Mouse (Mus musculus) heart, postnatal 0 days (tissue): ENCODE measurements at regions not wholly inside any gene's neighbourhood (a gene's known extent, or its start where the extent isn't known, plus 50 kb on each side); places are given as distances from the start of the nearest gene placed in this dataset.

Source experiments
- ATAC-seq: fragments of 200-750 bp; cut with Nextera tagmentation; 2 replicates; pipeline ENCODE4 v1.8.0; 2017; ENCODE audit warnings: low read depth, moderate number of reproducible peaks, moderate library complexity; ENCODE audit not compliant: insufficient read depth
- DNase-seq: peaks from one replicate; pipeline ENCODE4 v3.0.0-alpha.2; 2016; ENCODE audit warnings: low spot score
- H3K27ac ChIP-seq: fragments of 300-500 bp; sonication (generic); 2 replicates; pipeline ENCODE4 v1.5.1; 2014; ENCODE audit warnings: low read depth, mild to moderate bottlenecking
- H3K27me3 ChIP-seq: fragments of 300-500 bp; sonication (generic); 2 replicates; pipeline ENCODE4 v1.6.1; 2014; ENCODE audit warnings: low read length, mixed read lengths; ENCODE audit not compliant: control insufficient read depth, insufficient read depth
- H3K36me3 ChIP-seq: fragments of 300-500 bp; sonication (generic); replicated peaks from 2 replicates; pipeline ENCODE4 v1.6.1; 2014; ENCODE audit warnings: low read length, mixed read lengths; ENCODE audit not compliant: control insufficient read depth, insufficient read depth
- H3K4me1 ChIP-seq: fragments of 300-500 bp; sonication (generic); 2 replicates; pipeline ENCODE4 v1.6.1; 2014; ENCODE audit warnings: antibody characterized with exemption; ENCODE audit not compliant: control insufficient read depth, insufficient read depth
- H3K4me2 ChIP-seq: fragments of 300-500 bp; sonication (generic); 2 replicates; pipeline ENCODE4 v1.6.1; 2014; ENCODE audit warnings: low read depth, mild to moderate bottlenecking, low read length, moderate library complexity
- H3K4me3 ChIP-seq: fragments of 300-500 bp; sonication (generic); 2 replicates; pipeline ENCODE4 v1.5.1; 2014; ENCODE audit warnings: low read depth, low read length
- H3K9ac ChIP-seq: fragments of 300-500 bp; sonication (generic); replicated peaks from 2 replicates; pipeline ENCODE4 v1.6.1; 2014; ENCODE audit warnings: low read depth, low read length, mixed read lengths
- H3K9me3 ChIP-seq: fragments of 300-500 bp; sonication (generic); replicated peaks from 2 replicates; pipeline ENCODE4 v1.6.1; 2016; ENCODE audit warnings: low read length; ENCODE audit not compliant: control insufficient read depth
- CTCF ChIP-seq: IDR thresholded peaks from 2 replicates; pipeline ENCODE4 v1.5.1; 2016; ENCODE audit warnings: antibody characterized with exemption, control low read depth, low read depth
- EP300 ChIP-seq: IDR thresholded peaks from 2 replicates; pipeline ENCODE4 v1.6.1; 2016; ENCODE audit warnings: antibody characterized with exemption, low read depth
- WGBS: fragments of 180-500 bp; shearing (Covaris S2); extraction: QIAGEN DNeasy Blood & Tissue Kit; methylation state at CpG from one replicate; pipeline ENCODE4 v1.1.7; 2014; 5-methylcytosine and 5-hydroxymethylcytosine counted together

GRCm38 (mm10) chr8:92272073-92272472, 85.4 kb upstream of the Irx5 start:
- H3K27ac ChIP-seq = no peak overlapping the region
- ATAC-seq (no peak), DNase-seq (no peak)
- H3K4me1 ChIP-seq = no peaks in the 10 kb centered on the region
- no peaks in the 10 kb centered on the region for H3K27me3 ChIP-seq
- WGBS = 71% methylated on average over 5 of the region's 5 CpGs
- peaks cover 9% of the 10 kb centered on the region; the same call in 1 of the 2 replicates for H3K9me3 ChIP-seq
- no peak overlapping the region for H3K4me2 ChIP-seq
- no peak for TF ChIP-seq CTCF
- no peak for TF ChIP-seq EP300
- H3K9ac ChIP-seq = no peak overlapping the region
- H3K4me3 ChIP-seq = no peak overlapping the region
- no peaks in the 10 kb centered on the region for H3K36me3 ChIP-seq

DNA sequence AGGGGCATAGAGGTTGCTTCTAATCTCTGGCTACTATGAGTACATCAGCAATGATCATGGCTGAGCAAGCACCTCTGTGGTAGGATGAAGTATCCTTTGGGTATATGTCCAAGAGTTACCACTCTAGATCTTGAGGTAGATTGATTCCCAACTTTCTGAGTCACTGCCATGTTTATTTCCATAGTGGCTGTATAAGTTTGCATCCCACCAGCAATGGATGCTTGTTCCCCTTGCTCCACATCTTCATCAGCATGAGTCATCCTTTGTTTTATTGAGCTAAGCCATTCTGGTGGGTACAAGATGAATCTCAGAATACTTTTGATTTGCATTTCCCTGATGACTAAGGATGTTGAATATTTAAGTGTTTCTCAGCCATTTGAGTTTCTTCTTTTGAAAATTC, 86.8 kb upstream of the Irx5 start:
- no peak for DNase-seq
- no peaks in the 10 kb centered on the region for H3K36me3 ChIP-seq
- H3K9ac ChIP-seq = no peak overlapping the region

DNA sequence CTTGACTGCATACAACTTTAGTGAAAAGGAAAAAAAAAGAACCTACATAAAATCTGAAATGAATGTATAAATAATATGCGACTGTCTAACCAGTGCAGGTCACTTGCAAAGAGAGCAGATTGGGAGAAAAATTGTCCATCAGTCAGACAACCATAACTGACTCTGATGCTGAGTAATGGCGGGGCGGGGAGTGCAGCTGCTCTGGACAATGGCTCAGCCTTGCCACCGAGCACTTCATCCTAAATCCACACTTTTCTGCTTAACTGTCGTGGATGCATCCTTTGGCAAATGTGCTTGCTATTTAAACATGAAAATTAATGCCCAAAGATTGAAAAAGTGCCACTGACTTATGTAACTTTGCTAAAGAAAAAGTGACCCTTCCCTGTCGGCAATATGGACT, 90.0 kb upstream of the Irx5 start:
- Histone ChIP-seq H3K27ac (no peak overlapping the region), H3K9me3 (peaks cover 9% of the 10 kb centered on the region; the same call in 1 of the 2 replicates), H3K36me3 (no peaks in the 10 kb centered on the region), H3K4me2 (no peak overlapping the region), H3K4me1 (no peaks in the 10 kb centered on the region), H3K4me3 (no peak overlapping the region), H3K27me3 (no peaks in the 10 kb centered on the region), H3K9ac (no peak overlapping the region)
- TF ChIP-seq EP300 = no peak
- TF ChIP-seq CTCF = no peak
- ATAC-seq = no peak
- 84% methylated on average over 6 of the region's 6 CpGs for WGBS
- DNase-seq = no peak

More for the DNA sequence above, 86.8 kb upstream of the Irx5 start:
- Histone ChIP-seq H3K27me3 (no peaks in the 10 kb centered on the region), H3K4me2 (no peak overlapping the region), H3K4me3 (no peak overlapping the region), H3K4me1 (no peaks in the 10 kb centered on the region), H3K9me3 (peaks cover 9% of the 10 kb centered on the region; the same call in 1 of the 2 replicates), H3K27ac (no peak overlapping the region)
- no peak for ATAC-seq
- TF ChIP-seq CTCF = no peak
- no peak for TF ChIP-seq EP300

DNA sequence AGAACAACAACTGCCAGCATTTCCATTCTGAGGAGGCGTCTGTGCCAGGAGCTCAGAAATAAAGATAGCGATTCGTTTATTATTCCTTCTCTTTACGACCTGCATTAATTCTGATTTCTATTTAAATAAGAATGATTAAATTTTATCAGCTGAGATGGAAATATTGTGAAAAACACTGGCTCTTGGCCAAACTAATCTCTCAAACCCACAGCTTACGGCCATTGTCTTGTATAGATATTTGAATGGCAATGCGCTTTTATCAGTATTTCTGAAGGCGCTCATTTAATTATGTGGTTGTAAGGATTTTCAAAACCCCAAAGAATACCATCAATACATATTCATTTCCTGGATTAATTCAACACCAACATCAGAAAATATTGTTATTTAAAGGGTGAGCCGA, 97.4 kb upstream of the Irx5 start:
- no peak for ATAC-seq
- Histone ChIP-seq H3K36me3 (no peaks in the 10 kb centered on the region), H3K27ac (no peak overlapping the region), H3K9me3 (no peaks in the 10 kb centered on the region), H3K4me3 (no peak overlapping the region), H3K9ac (no peak overlapping the region), H3K4me1 (no peaks in the 10 kb centered on the region), H3K27me3 (no peaks in the 10 kb centered on the region), H3K4me2 (no peak overlapping the region)
- TF ChIP-seq CTCF (no peak), EP300 (no peak)
- no peak for DNase-seq
- 81% methylated on average over 8 of the region's 8 CpGs for WGBS

DNA sequence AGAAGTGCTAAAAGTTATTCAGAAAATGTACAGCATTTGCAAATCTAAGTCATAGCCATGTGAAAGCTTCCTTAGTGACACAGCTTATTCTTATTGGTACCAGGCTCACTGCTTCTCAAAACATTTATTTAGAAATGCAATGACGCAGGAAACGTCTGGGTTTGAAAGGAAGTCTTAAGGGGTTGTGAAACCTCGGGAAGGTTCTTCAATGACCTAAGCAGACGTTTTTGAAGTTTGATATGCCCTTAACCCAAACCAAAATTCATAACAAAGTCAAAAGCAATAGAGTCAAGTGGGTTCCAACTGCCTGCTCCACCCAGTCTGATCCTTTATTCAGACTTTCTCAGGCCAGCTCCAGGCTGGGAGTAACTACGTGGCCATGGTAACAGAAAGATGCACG, 99.2 kb upstream of the Irx5 start:
- H3K36me3 ChIP-seq = no peaks in the 10 kb centered on the region
- 57% methylated on average over 6 of the region's 6 CpGs for WGBS
- no peak overlapping the region for H3K4me3 ChIP-seq
- H3K27me3 ChIP-seq = no peaks in the 10 kb centered on the region
- no peak for DNase-seq
- no peak overlapping the region for H3K4me2 ChIP-seq
- ATAC-seq = no peak
- H3K9me3 ChIP-seq = no peaks in the 10 kb centered on the region
- H3K9ac ChIP-seq = no peak overlapping the region
- H3K27ac ChIP-seq = no peak overlapping the region
- TF ChIP-seq EP300 = no peak
- H3K4me1 ChIP-seq = peaks cover 4% of the 10 kb centered on the region

- peak; percentile 46 for DNase-seq
Observed at GRCm38 (mm10) chr8:92252597-92253375, 104.6 kb upstream of the Irx5 start.

More at GRCm38 (mm10) chr8:92252597-92253375, 104.6 kb upstream of the Irx5 start:
- Histone ChIP-seq H3K4me1 (peaks cover 6% of the 10 kb centered on the region), H3K9me3 (no peaks in the 10 kb centered on the region), H3K27ac (peak overlapping the region; percentile 61), H3K4me2 (0 out of 2 replicates have a peak overlapping the region, but pooled peaks have one; percentile 1), H3K4me3 (no peak overlapping the region), H3K27me3 (no peaks in the 10 kb centered on the region), H3K36me3 (no peaks in the 10 kb centered on the region), H3K9ac (no peak overlapping the region)
- WGBS = 31% methylated on average over 8 of the region's 8 CpGs
- no peak for TF ChIP-seq CTCF
- no peak for TF ChIP-seq EP300
- peak; percentile 81 for ATAC-seq
